Mouse (Mus musculus) stomach, postnatal 0 days (tissue): ENCODE measurements around the gene Gnpnat1. TPM values are rescaled to one million over a fixed set of nuclear protein-coding genes. Genes with fewer than 3 reads are reported as not detected.

Source experiments
- ATAC-seq: fragments of 200-750 bp; cut with Nextera tagmentation; 2 replicates; pipeline ENCODE4 v1.8.0; 2017; ENCODE audit not compliant: low FRiP score, low TSS enrichment
- DNase-seq: peaks from one replicate; pipeline ENCODE4 v3.0.0-alpha.2; 2016; ENCODE audit warnings: low spot score
- H3K27ac ChIP-seq: fragments of 300-500 bp; sonication (generic); replicated peaks from 2 replicates; pipeline ENCODE4 v1.5.1; 2014; ENCODE audit warnings: mild to moderate bottlenecking, control low read depth
- H3K27me3 ChIP-seq: fragments of 300-500 bp; sonication (generic); 2 replicates; pipeline ENCODE4 v1.6.1; 2014; ENCODE audit warnings: low read length; ENCODE audit not compliant: control insufficient read depth, insufficient read depth
- H3K36me3 ChIP-seq: fragments of 300-500 bp; sonication (generic); 2 replicates; pipeline ENCODE4 v1.6.1; 2014; ENCODE audit warnings: low read length, mixed read lengths; ENCODE audit not compliant: control insufficient read depth, insufficient read depth
- H3K4me1 ChIP-seq: fragments of 300-500 bp; sonication (generic); replicated peaks from 2 replicates; pipeline ENCODE4 v1.6.1; 2014; ENCODE audit warnings: antibody characterized with exemption; ENCODE audit not compliant: control insufficient read depth, insufficient read depth
- H3K4me2 ChIP-seq: fragments of 300-500 bp; sonication (generic); replicated peaks from 2 replicates; pipeline ENCODE4 v1.6.1; 2014; ENCODE audit warnings: low read depth, mild to moderate bottlenecking, control low read depth, moderate library complexity
- H3K4me3 ChIP-seq: fragments of 300-500 bp; sonication (generic); 2 replicates; pipeline ENCODE4 v1.5.1; 2014; ENCODE audit warnings: low read depth, low read length, control low read depth
- H3K9ac ChIP-seq: fragments of 300-500 bp; sonication (generic); 2 replicates; pipeline ENCODE4 v1.6.1; 2014; ENCODE audit warnings: mild to moderate bottlenecking, low read length, control low read depth, mixed read lengths
- H3K9me3 ChIP-seq: fragments of 300-500 bp; sonication (generic); 2 replicates; pipeline ENCODE4 v1.6.1; 2016; ENCODE audit warnings: low read length; ENCODE audit not compliant: control insufficient read depth
- CTCF ChIP-seq: IDR thresholded peaks from 2 replicates; pipeline ENCODE4 v1.5.1; 2016; ENCODE audit warnings: antibody characterized with exemption, low read depth, mild to moderate bottlenecking, moderate library complexity
- EP300 ChIP-seq: optimal IDR thresholded peaks from 2 replicates; pipeline ENCODE3; 2016; ENCODE audit warnings: antibody characterized with exemption
- WGBS: fragments of 180-500 bp; shearing (Covaris S2); extraction: QIAGEN DNeasy Blood & Tissue Kit; methylation state at CpG from one replicate; pipeline ENCODE4 v1.1.7; 2014; 5-methylcytosine and 5-hydroxymethylcytosine counted together
- polyA plus RNA-seq: library from polyadenylated mRNA; unstranded; fragments of >200 nt; fragmentation: Nextera tagmentation; extraction: Ambion mirVana; gene quantifications from 2 replicates; pipeline ENCODE4 v1.2.1, GENCODE M21; 2015

Gene Gnpnat1
- polyA plus RNA-seq, 1 experiment from 2014 or later = 45.3 TPM

GRCm38 (mm10) chr14:45365196-45365587 lies 39.5 kb downstream of the Gnpnat1 start:
- Histone ChIP-seq H3K36me3 (0 out of 2 replicates have a peak, but pooled peaks cover 3% of the 10 kb centered on the region), H3K9ac (no peak overlapping the region), H3K27me3 (no peaks in the 10 kb centered on the region), H3K27ac (no peak overlapping the region), H3K4me1 (no peaks in the 10 kb centered on the region), H3K4me3 (no peak overlapping the region), H3K9me3 (no peaks in the 10 kb centered on the region), H3K4me2 (no peak overlapping the region)
- ATAC-seq (no peak), DNase-seq (no peak)
- WGBS = 91% methylated on average over 6 of the region's 6 CpGs
- TF ChIP-seq CTCF = no peak
- TF ChIP-seq EP300 = no peak

GRCm38 (mm10) chr14:45364211-45365195 lies 40.2 kb downstream of the Gnpnat1 start:
- H3K9ac ChIP-seq = no peak overlapping the region
- no peaks in the 10 kb centered on the region for H3K9me3 ChIP-seq
- no peak overlapping the region for H3K27ac ChIP-seq
- H3K4me3 ChIP-seq = no peak overlapping the region
- H3K27me3 ChIP-seq = no peaks in the 10 kb centered on the region
- no peaks in the 10 kb centered on the region for H3K4me1 ChIP-seq
- no peak for TF ChIP-seq EP300
- no peak for TF ChIP-seq CTCF
- H3K4me2 ChIP-seq = no peak overlapping the region
- no peak for ATAC-seq
- no peaks in the 10 kb centered on the region for H3K36me3 ChIP-seq
- no peak for DNase-seq
- WGBS = 82% methylated on average over 16 of the region's 16 CpGs

GRCm38 (mm10) chr14:45350931-45351859 lies 53.5 kb downstream of the Gnpnat1 start, which contains the start of gene Styx:
Styx (plus strand) TSS chr14:45351093.
- peak; percentile 97 for DNase-seq
- Histone ChIP-seq H3K9ac (peak within 1 kb of the TSS; percentile 77), H3K4me1 (no peaks in the 10 kb centered on the region), H3K27me3 (no peaks in the 10 kb centered on the region), H3K27ac (peak within 1 kb of the TSS; percentile 73), H3K9me3 (no peaks in the 10 kb centered on the region), H3K4me3 (peak within 1 kb of the TSS; percentile 71), H3K36me3 (peaks cover 11% of the 10 kb centered on the region), H3K4me2 (peak within 1 kb of the TSS; percentile 71)
- peak; percentile 99 for ATAC-seq
- under 1% methylated on average over 56 of the region's 93 CpGs for WGBS
- peak; percentile 19; the same call in 1 of the 2 replicates for TF ChIP-seq CTCF
- TF ChIP-seq EP300 = no peak

- ATAC-seq = peak; percentile 97
- peak within 1 kb of the TSS; percentile 91 for H3K9ac ChIP-seq
These were observed 75.0 kb downstream of the Gnpnat1 start, which contains the start of gene Psmc6 for GRCm38 (mm10) chr14:45329589-45330181. Psmc6 (plus strand) TSS chr14:45329788.

GRCm38 (mm10) chr14:45329018-45329588 lies 75.6 kb downstream of the Gnpnat1 start:
- Histone ChIP-seq H3K4me2 (peak overlapping the region; percentile 48), H3K27me3 (no peaks in the 10 kb centered on the region), H3K9me3 (no peaks in the 10 kb centered on the region), H3K4me3 (peak overlapping the region; percentile 85), H3K36me3 (0 out of 2 replicates have a peak, but pooled peaks cover 3% of the 10 kb centered on the region), H3K27ac (no peak overlapping the region), H3K4me1 (no peaks in the 10 kb centered on the region), H3K9ac (no peak overlapping the region)
- WGBS = 10% methylated on average over 8 of the region's 8 CpGs
- TF ChIP-seq CTCF = no peak
- TF ChIP-seq EP300 = no peak
- ATAC-seq (peak; percentile 47; the same call in 1 of the 2 replicates), DNase-seq (no peak)

More at GRCm38 (mm10) chr14:45329589-45330181, 75.0 kb downstream of the Gnpnat1 start, which contains the start of gene Psmc6:
- peak; percentile 95 for DNase-seq
- Histone ChIP-seq H3K36me3 (0 out of 2 replicates have a peak, but pooled peaks cover 3% of the 10 kb centered on the region), H3K27ac (peak within 1 kb of the TSS; percentile 90), H3K4me1 (no peaks in the 10 kb centered on the region), H3K9me3 (no peaks in the 10 kb centered on the region), H3K27me3 (no peaks in the 10 kb centered on the region), H3K4me3 (peak within 1 kb of the TSS; percentile 85), H3K4me2 (peak within 1 kb of the TSS; percentile 55)
- TF ChIP-seq CTCF (peak; percentile 94), EP300 (no peak)
- under 1% methylated on average over 44 of the region's 44 CpGs for WGBS
